Mouse (Mus musculus): ENCODE results near the gene Meis2.

The Meis2 gene

DNA sequence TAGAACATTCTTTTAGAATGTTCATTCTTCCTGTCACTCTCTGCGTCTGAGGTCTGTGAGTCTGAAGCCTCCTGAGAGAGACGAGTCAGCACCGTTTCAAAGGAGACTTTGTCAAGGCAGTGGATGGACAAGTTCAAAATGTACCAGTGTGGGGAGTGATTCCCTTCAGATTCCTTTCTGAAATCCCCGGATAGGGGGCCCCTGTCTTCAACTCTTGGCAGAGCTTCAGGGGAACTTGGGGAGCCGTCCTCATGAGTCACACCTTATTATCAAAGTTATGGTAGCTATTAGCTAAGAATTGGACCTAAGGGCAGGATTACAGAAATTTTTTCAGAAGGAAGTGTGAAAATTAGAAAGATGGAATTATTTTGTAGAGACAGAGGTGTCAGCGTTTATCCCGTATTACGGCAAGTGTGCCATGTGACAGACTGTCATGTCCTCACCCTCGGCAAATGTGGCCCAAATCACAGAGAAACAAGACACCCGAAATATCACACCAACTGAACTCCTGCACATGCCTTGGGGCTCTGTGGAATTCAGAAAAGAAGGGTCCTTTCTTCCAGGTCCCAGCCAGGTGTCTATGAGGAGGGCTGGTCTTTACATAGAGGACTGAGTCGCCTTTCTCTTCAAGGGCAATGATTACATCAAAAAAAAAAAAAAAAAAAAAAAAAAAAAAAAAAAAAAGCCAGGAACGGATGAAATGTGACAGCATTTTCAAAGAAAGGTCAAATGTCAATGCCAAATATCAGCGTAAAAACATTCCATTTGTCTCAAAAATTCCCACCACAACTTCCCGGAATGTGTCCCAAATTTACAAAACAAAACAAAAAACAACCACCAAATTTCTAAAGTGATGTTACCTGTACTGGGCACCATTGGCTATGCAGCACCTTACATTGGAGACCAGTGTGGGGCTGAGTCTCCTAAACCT lies 146.2 kb downstream of the Meis2 start:
- H3K27me3 ChIP-seq (ENCODE audit: insufficient read depth, low read length) = no peaks in the 10 kb centered on the region
- H3K4me3 ChIP-seq (replicated peaks; ENCODE audit: low read length) = no peak overlapping the region
- no peaks in the 10 kb centered on the region for H3K9me3 ChIP-seq (ENCODE audit: low read length)
- H3K36me3 ChIP-seq (ENCODE audit: insufficient read depth, low read length) = no peaks in the 10 kb centered on the region
- H3K4me1 ChIP-seq (replicated peaks; ENCODE audit: low read depth, low read length) = no peaks in the 10 kb centered on the region
- no peak for TF ChIP-seq CTCF (conservative IDR thresholded peaks at IDR 0.05; ENCODE audit: low read length)
- no peak for TF ChIP-seq NANOG (IDR thresholded peaks at IDR 0.05; ENCODE audit: borderline replicate concordance, low read length)
- TF ChIP-seq POU5F1 (IDR thresholded peaks at IDR 0.05; ENCODE audit: borderline replicate concordance, low read length) = no peak

DNA sequence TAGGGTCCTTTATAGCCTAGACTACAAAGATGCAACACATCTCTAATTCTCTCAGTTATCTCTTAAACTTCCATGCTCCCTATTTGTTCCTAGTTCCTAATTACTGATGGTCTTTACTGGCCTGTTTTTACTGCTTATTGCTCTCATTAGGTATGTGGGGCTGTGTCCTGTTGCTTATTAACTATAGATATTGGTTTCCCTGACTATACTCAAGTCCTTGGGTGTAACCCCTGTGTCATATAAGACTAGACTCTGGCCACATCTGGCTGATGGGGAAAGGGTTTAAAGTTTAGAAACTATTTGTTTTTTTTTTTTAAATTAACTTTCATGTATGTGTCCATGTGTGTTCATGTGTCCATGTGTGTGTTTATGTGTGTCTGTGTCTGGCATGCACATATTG lies 147.1 kb downstream of the Meis2 start:
- H3K36me3 ChIP-seq (ENCODE audit: insufficient read depth, low read length) = no peaks in the 10 kb centered on the region
- H3K9me3 ChIP-seq (ENCODE audit: low read length) = no peaks in the 10 kb centered on the region
- H3K4me3 ChIP-seq (replicated peaks; ENCODE audit: low read length) = no peak overlapping the region
- TF ChIP-seq CTCF (conservative IDR thresholded peaks at IDR 0.05; ENCODE audit: low read length) (no peak), NANOG (IDR thresholded peaks at IDR 0.05; ENCODE audit: borderline replicate concordance, low read length) (no peak), POU5F1 (IDR thresholded peaks at IDR 0.05; ENCODE audit: borderline replicate concordance, low read length) (no peak)
- no peaks in the 10 kb centered on the region for H3K27me3 ChIP-seq (ENCODE audit: insufficient read depth, low read length)
- H3K4me1 ChIP-seq (replicated peaks; ENCODE audit: low read depth, low read length) = no peaks in the 10 kb centered on the region

DNA sequence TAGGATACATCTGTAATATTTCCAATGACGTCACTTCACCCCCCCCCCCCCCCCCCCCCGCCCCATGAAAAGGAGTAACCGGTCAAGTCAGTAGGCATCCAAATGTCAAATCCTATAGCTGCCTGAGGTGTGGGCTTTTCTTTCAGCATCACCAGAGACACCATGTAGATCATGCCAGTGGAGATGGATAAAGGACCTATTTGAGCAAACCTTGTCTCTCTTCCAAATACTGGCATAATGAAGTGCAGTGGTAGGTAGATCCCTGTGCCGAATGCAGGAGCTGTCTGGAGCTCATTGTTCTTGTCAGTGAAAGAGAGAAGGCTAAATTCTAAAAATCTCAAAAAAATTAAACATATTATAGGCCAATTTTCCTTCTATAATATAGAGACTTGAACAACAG lies 151.1 kb downstream of the Meis2 start:
- Histone ChIP-seq H3K27me3 (ENCODE audit: insufficient read depth, low read length) (no peaks in the 10 kb centered on the region), H3K36me3 (ENCODE audit: insufficient read depth, low read length) (no peaks in the 10 kb centered on the region), H3K9me3 (ENCODE audit: low read length) (no peaks in the 10 kb centered on the region), H3K4me1 (replicated peaks; ENCODE audit: low read depth, low read length) (no peaks in the 10 kb centered on the region), H3K4me3 (replicated peaks; ENCODE audit: low read length) (no peak overlapping the region)
- TF ChIP-seq NANOG (IDR thresholded peaks at IDR 0.05; ENCODE audit: borderline replicate concordance, low read length) = no peak
- TF ChIP-seq POU5F1 (IDR thresholded peaks at IDR 0.05; ENCODE audit: borderline replicate concordance, low read length) = no peak
- TF ChIP-seq CTCF (conservative IDR thresholded peaks at IDR 0.05; ENCODE audit: low read length) = no peak

GRCm38 (mm10) chr2:115912948-115913529 lies 152.6 kb downstream of the Meis2 start:
- no peak for TF ChIP-seq POU5F1 (IDR thresholded peaks at IDR 0.05; ENCODE audit: borderline replicate concordance, low read length)
- no peak for TF ChIP-seq NANOG (IDR thresholded peaks at IDR 0.05; ENCODE audit: borderline replicate concordance, low read length)
- no peak for TF ChIP-seq CTCF (conservative IDR thresholded peaks at IDR 0.05; ENCODE audit: low read length)
- Histone ChIP-seq H3K36me3 (ENCODE audit: insufficient read depth, low read length) (no peaks in the 10 kb centered on the region), H3K9me3 (ENCODE audit: low read length) (no peaks in the 10 kb centered on the region), H3K4me3 (replicated peaks; ENCODE audit: low read length) (no peak overlapping the region), H3K27me3 (ENCODE audit: insufficient read depth, low read length) (no peaks in the 10 kb centered on the region), H3K4me1 (replicated peaks; ENCODE audit: low read depth, low read length) (no peaks in the 10 kb centered on the region)

- no peaks in the 10 kb centered on the region for H3K27me3 ChIP-seq (ENCODE audit: insufficient read depth, low read length)
- no peak for TF ChIP-seq CTCF (conservative IDR thresholded peaks at IDR 0.05; ENCODE audit: low read length)
- no peak for TF ChIP-seq POU5F1 (IDR thresholded peaks at IDR 0.05; ENCODE audit: borderline replicate concordance, low read length)
- no peak for TF ChIP-seq NANOG (IDR thresholded peaks at IDR 0.05; ENCODE audit: borderline replicate concordance, low read length)
- no peaks in the 10 kb centered on the region for H3K4me1 ChIP-seq (replicated peaks; ENCODE audit: low read depth, low read length)
- no peaks in the 10 kb centered on the region for H3K36me3 ChIP-seq (ENCODE audit: insufficient read depth, low read length)
- H3K9me3 ChIP-seq (ENCODE audit: low read length) = no peaks in the 10 kb centered on the region
- H3K4me3 ChIP-seq (replicated peaks; ENCODE audit: low read length) = no peak overlapping the region
Observed at GRCm38 (mm10) chr2:115911913-115912642, 153.6 kb downstream of the Meis2 start.

DNA sequence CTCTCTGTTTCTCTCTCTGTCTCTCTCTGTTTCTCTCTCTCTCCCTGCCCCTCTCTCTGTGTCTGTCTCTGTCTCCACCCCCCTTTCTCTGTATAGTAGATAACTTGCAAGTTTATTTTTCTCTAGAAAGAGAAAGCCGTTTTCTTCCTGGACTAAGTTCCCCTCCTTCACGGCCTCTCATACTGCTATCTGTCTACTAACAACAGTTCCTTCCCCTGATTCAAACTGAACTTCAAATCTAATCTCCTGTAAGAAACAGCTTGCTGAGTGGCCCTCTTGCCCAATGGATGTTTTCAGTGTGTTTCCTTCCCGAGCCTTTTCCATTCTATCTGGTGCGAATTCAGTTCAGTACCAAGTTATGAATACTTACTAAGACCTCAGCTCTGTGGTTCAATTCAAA lies 155.4 kb downstream of the Meis2 start:
- TF ChIP-seq CTCF (conservative IDR thresholded peaks at IDR 0.05; ENCODE audit: low read length) = no peak
- no peak for TF ChIP-seq POU5F1 (IDR thresholded peaks at IDR 0.05; ENCODE audit: borderline replicate concordance, low read length)
- no peak for TF ChIP-seq NANOG (IDR thresholded peaks at IDR 0.05; ENCODE audit: borderline replicate concordance, low read length)
- Histone ChIP-seq H3K4me3 (replicated peaks; ENCODE audit: low read length) (no peak overlapping the region), H3K4me1 (replicated peaks; ENCODE audit: low read depth, low read length) (no peaks in the 10 kb centered on the region), H3K9me3 (ENCODE audit: low read length) (no peaks in the 10 kb centered on the region), H3K36me3 (ENCODE audit: insufficient read depth, low read length) (no peaks in the 10 kb centered on the region), H3K27me3 (ENCODE audit: insufficient read depth, low read length) (no peaks in the 10 kb centered on the region)

DNA sequence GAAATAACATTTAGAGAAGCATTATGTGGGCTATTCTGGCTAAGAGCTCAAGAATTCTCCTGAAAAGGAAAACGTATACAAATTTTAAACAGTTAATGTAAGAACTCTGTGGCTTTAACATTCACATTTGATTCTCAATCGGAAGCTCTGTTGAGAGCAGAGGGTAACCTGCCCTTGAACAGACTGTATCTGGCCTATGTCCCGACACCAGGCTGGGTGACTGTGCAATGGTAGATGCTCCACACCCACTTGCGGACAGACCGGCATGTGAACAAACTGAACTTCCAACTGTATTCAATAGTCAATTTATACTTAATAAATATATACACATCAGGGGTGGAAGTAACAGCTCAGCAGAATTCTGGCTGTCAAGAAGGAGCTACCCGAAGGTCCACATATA lies 164.6 kb downstream of the Meis2 start:
- no peaks in the 10 kb centered on the region for H3K36me3 ChIP-seq (ENCODE audit: insufficient read depth, low read length)
- H3K4me1 ChIP-seq (replicated peaks; ENCODE audit: low read depth, low read length) = no peaks in the 10 kb centered on the region
- TF ChIP-seq POU5F1 (IDR thresholded peaks at IDR 0.05; ENCODE audit: borderline replicate concordance, low read length) = no peak
- no peak for TF ChIP-seq NANOG (IDR thresholded peaks at IDR 0.05; ENCODE audit: borderline replicate concordance, low read length)
- H3K27me3 ChIP-seq (ENCODE audit: insufficient read depth, low read length) = no peaks in the 10 kb centered on the region
- no peaks in the 10 kb centered on the region for H3K9me3 ChIP-seq (ENCODE audit: low read length)
- H3K4me3 ChIP-seq (replicated peaks; ENCODE audit: low read length) = no peak overlapping the region

DNA sequence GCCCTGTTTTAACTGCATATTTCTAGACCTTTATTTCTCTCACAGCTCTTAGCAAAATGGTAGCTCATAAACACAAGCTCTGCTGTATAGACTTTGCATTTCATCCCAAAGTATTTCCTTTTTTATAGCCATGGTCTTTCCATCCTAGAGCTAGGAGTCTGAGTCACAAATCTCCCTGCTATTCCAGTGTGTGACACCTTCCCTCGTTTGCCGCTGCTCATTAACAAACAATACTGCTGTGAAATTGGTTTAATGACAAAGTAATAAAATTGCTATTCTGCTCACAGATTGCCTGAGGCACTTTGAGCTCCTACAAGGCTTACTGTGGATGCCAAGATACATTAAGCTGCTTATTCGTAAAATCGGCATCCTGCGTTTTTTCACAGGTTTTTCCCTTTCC lies 168.1 kb downstream of the Meis2 start:
- Histone ChIP-seq H3K4me3 (replicated peaks; ENCODE audit: low read length) (no peak overlapping the region), H3K27me3 (ENCODE audit: insufficient read depth, low read length) (0 out of 2 replicates have a peak, but pooled peaks cover 2% of the 10 kb centered on the region), H3K9me3 (ENCODE audit: low read length) (no peaks in the 10 kb centered on the region), H3K36me3 (ENCODE audit: insufficient read depth, low read length) (no peaks in the 10 kb centered on the region), H3K4me1 (replicated peaks; ENCODE audit: low read depth, low read length) (no peaks in the 10 kb centered on the region)
- TF ChIP-seq CTCF (conservative IDR thresholded peaks at IDR 0.05; ENCODE audit: low read length) (no peak), NANOG (IDR thresholded peaks at IDR 0.05; ENCODE audit: borderline replicate concordance, low read length) (no peak), POU5F1 (IDR thresholded peaks at IDR 0.05; ENCODE audit: borderline replicate concordance, low read length) (no peak)
